Mouse (Mus musculus) ES-Bruce4 (cell line): ENCODE results near the gene Gm10721.
"Not testable (repeated sequence)": the region's sequence is repeated elsewhere in the genome, so short reads cannot be mapped to it uniquely, and the experiment has no call there.

ENCODE experiments used
- CTCF ChIP-seq: IDR thresholded peaks from one replicate; pipeline ENCODE4 v1.8.1; 2011; ENCODE audit warnings: low read depth, low read length
- POLR2A ChIP-seq: IDR thresholded peaks from one replicate; pipeline ENCODE4 v1.8.1; 2011; ENCODE audit warnings: low read length; ENCODE audit not compliant: insufficient read depth

DNA sequence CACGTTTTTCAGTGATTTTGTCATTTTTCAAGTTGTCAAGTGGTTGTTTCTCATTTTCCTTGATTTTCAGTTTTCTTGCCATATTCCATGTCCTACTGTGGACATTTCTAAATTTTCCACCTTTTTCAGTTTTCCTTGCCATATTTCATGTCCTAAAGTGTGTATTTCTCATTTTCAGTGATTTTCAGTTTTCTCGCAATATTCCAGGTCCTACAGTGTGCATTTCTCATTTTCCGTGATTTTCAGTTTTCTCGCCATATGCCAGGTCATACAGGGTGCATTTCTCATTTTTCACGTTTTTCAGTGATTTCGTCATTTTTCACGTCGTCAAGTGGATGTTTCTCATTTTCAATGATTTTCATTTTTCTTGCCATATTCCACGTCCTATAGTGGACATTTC lies 6.0 kb downstream of the Gm10721 start:
- not testable (repeated sequence) for TF ChIP-seq CTCF, POLR2A
